Mouse (Mus musculus) natural killer cell, adult 2 months (primary cell): ENCODE results near the gene Sox12.
"Not testable (repeated sequence)": the region's sequence is repeated elsewhere in the genome, so short reads cannot be mapped to it uniquely, and the experiment has no call there.

Experiments used
- DNase-seq, 2 experiments: peaks; one replicate each; pipeline ENCODE4 v3.0.0; 2022; ENCODE audit warnings: low spot score in 2 of 2

Sox12 gene

GRCm38 (mm10) chr2:152359616-152360015 lies 38.2 kb downstream of the Sox12 start:
- no peak for DNase-seq

GRCm38 (mm10) chr2:152358977-152359376 lies 38.9 kb downstream of the Sox12 start:
- DNase-seq, result not testable (repeated sequence)

- DNase-seq, result no peak
These were observed 40.6 kb downstream of the Sox12 start for GRCm38 (mm10) chr2:152357254-152357653.

- DNase-seq, result no peak
These were observed 47.9 kb downstream of the Sox12 start for GRCm38 (mm10) chr2:152349842-152350540.

GRCm38 (mm10) chr2:152349205-152349604 lies 48.7 kb downstream of the Sox12 start:
- no peak for DNase-seq

- DNase-seq, result no peak
These were observed 50.1 kb downstream of the Sox12 start for GRCm38 (mm10) chr2:152347722-152348121.

- no peak for DNase-seq
These were observed 50.9 kb downstream of the Sox12 start for GRCm38 (mm10) chr2:152346776-152347465.

GRCm38 (mm10) chr2:152345393-152345792 lies 52.5 kb downstream of the Sox12 start:
- DNase-seq, result no peak

GRCm38 (mm10) chr2:152344909-152345308 lies 53.0 kb downstream of the Sox12 start:
- DNase-seq, result no peak

- DNase-seq, result no peak
These were observed 53.5 kb downstream of the Sox12 start for GRCm38 (mm10) chr2:152344361-152344760.
